Mouse (Mus musculus) neural tube, embryonic 11.5 days (tissue): ENCODE measurements at regions not wholly inside any gene's neighbourhood (a gene's known extent, or its start where the extent isn't known, plus 50 kb on each side); places are given as distances from the start of the nearest gene placed in this dataset.

Experiments used
- ATAC-seq: fragments of 200-750 bp; cut with Nextera tagmentation; 2 replicates; pipeline ENCODE4 v1.8.0; 2017; ENCODE audit warnings: moderate number of reproducible peaks, mild to moderate bottlenecking, moderate TSS enrichment, moderate library complexity; ENCODE audit not compliant: insufficient read depth, low FRiP score, low TSS enrichment
- DNase-seq: peaks from one replicate; pipeline ENCODE4 v3.0.0-alpha.2; 2015; ENCODE audit warnings: low spot score
- H3K27ac ChIP-seq: fragments of 300-500 bp; sonication (generic); 2 replicates; pipeline ENCODE4 v1.5.1; 2014; ENCODE audit warnings: low read depth, mild to moderate bottlenecking, low read length
- H3K27me3 ChIP-seq: fragments of 300-500 bp; sonication (generic); 2 replicates; pipeline ENCODE4 v1.6.1; 2014; ENCODE audit warnings: mild to moderate bottlenecking, low read length, mixed read lengths; ENCODE audit not compliant: control insufficient read depth, insufficient read depth
- H3K36me3 ChIP-seq: fragments of 300-500 bp; sonication (generic); 2 replicates; pipeline ENCODE4 v1.6.1; 2014; ENCODE audit warnings: mild to moderate bottlenecking, low read length, moderate library complexity, mixed read lengths; ENCODE audit not compliant: control insufficient read depth, insufficient read depth
- H3K4me1 ChIP-seq: fragments of 300-500 bp; sonication (generic); 2 replicates; pipeline ENCODE4 v1.6.1; 2014; ENCODE audit warnings: low read length, mixed read lengths; ENCODE audit not compliant: control insufficient read depth, insufficient read depth
- H3K4me2 ChIP-seq: fragments of 300-500 bp; sonication (generic); 2 replicates; pipeline ENCODE4 v1.6.1; 2014; ENCODE audit warnings: low read depth, mild to moderate bottlenecking, moderate library complexity
- H3K4me3 ChIP-seq: fragments of 300-500 bp; sonication (generic); 2 replicates; pipeline ENCODE4 v1.5.1; 2014; ENCODE audit warnings: low read depth, low read length
- H3K9ac ChIP-seq: fragments of 300-500 bp; sonication (generic); 2 replicates; pipeline ENCODE4 v1.6.1; 2014; ENCODE audit warnings: mild to moderate bottlenecking, low read length
- H3K9me3 ChIP-seq: fragments of 300-500 bp; sonication (generic); 2 replicates; pipeline ENCODE4 v1.6.1; 2016; ENCODE audit warnings: low read length; ENCODE audit not compliant: control insufficient read depth
- WGBS: fragments of 180-500 bp; shearing (Covaris S2); extraction: QIAGEN DNeasy Blood & Tissue Kit; methylation state at CpG from one replicate; pipeline ENCODE4 v1.1.7; 2014; 5-methylcytosine and 5-hydroxymethylcytosine counted together

- 86% methylated on average over 2 of the region's 2 CpGs for WGBS
- no peak overlapping the region for H3K4me3 ChIP-seq
- no peaks in the 10 kb centered on the region for H3K9me3 ChIP-seq
- DNase-seq (no peak), ATAC-seq (no peak)
- no peak overlapping the region for H3K4me2 ChIP-seq
- H3K27ac ChIP-seq = no peak overlapping the region
- no peaks in the 10 kb centered on the region for H3K27me3 ChIP-seq
- H3K9ac ChIP-seq = no peak overlapping the region
- no peaks in the 10 kb centered on the region for H3K4me1 ChIP-seq
- H3K36me3 ChIP-seq = no peaks in the 10 kb centered on the region
Measured at GRCm38 (mm10) chr8:56724607-56725006, 173.7 kb downstream of the Fbxo8 start.

GRCm38 (mm10) chr8:56733318-56733717 is 182.4 kb downstream of the Fbxo8 start:
- Histone ChIP-seq H3K27me3 (no peaks in the 10 kb centered on the region), H3K4me3 (no peak overlapping the region), H3K4me1 (no peaks in the 10 kb centered on the region), H3K4me2 (no peak overlapping the region), H3K27ac (no peak overlapping the region), H3K9me3 (no peaks in the 10 kb centered on the region), H3K36me3 (no peaks in the 10 kb centered on the region), H3K9ac (no peak overlapping the region)
- ATAC-seq = no peak
- 73% methylated on average over 6 of the region's 6 CpGs for WGBS
- DNase-seq = no peak

- H3K36me3 ChIP-seq = no peaks in the 10 kb centered on the region
- no peak for ATAC-seq
- no peak overlapping the region for H3K27ac ChIP-seq
- no peaks in the 10 kb centered on the region for H3K27me3 ChIP-seq
- no peaks in the 10 kb centered on the region for H3K4me1 ChIP-seq
- no peak overlapping the region for H3K4me2 ChIP-seq
- no peak for DNase-seq
- no peak overlapping the region for H3K4me3 ChIP-seq
- no peak overlapping the region for H3K9ac ChIP-seq
- WGBS = 83% methylated on average over 2 of the region's 2 CpGs
- no peaks in the 10 kb centered on the region for H3K9me3 ChIP-seq
Measured at GRCm38 (mm10) chr8:56735021-56735420, 184.1 kb downstream of the Fbxo8 start.

- H3K4me1 ChIP-seq = no peaks in the 10 kb centered on the region
- no peaks in the 10 kb centered on the region for H3K27me3 ChIP-seq
- H3K27ac ChIP-seq = no peak overlapping the region
- no peaks in the 10 kb centered on the region for H3K9me3 ChIP-seq
- H3K36me3 ChIP-seq = no peaks in the 10 kb centered on the region
- no peak overlapping the region for H3K4me2 ChIP-seq
- no peak overlapping the region for H3K4me3 ChIP-seq
- ATAC-seq (no peak), DNase-seq (no peak)
- no peak overlapping the region for H3K9ac ChIP-seq
- 84% methylated on average over 5 of the region's 5 CpGs for WGBS
Measured at GRCm38 (mm10) chr8:56767034-56767433, 216.1 kb downstream of the Fbxo8 start.

GRCm38 (mm10) chr8:56784441-56784840 is 233.6 kb downstream of the Fbxo8 start:
- H3K4me2 ChIP-seq = no peak overlapping the region
- H3K9me3 ChIP-seq = no peaks in the 10 kb centered on the region
- no peak overlapping the region for H3K4me3 ChIP-seq
- DNase-seq (no peak), ATAC-seq (no peak)
- WGBS = 69% methylated on average over 2 of the region's 2 CpGs
- no peak overlapping the region for H3K27ac ChIP-seq
- H3K9ac ChIP-seq = no peak overlapping the region
- no peaks in the 10 kb centered on the region for H3K27me3 ChIP-seq
- no peaks in the 10 kb centered on the region for H3K4me1 ChIP-seq
- no peaks in the 10 kb centered on the region for H3K36me3 ChIP-seq

- Histone ChIP-seq H3K9ac (no peak overlapping the region), H3K27ac (no peak overlapping the region), H3K4me3 (no peak overlapping the region), H3K4me2 (no peak overlapping the region), H3K9me3 (no peaks in the 10 kb centered on the region), H3K4me1 (no peaks in the 10 kb centered on the region), H3K27me3 (no peaks in the 10 kb centered on the region), H3K36me3 (no peaks in the 10 kb centered on the region)
- DNase-seq (no peak), ATAC-seq (no peak)
- WGBS = 87% methylated on average over 2 of the region's 2 CpGs
Measured at GRCm38 (mm10) chr8:56789549-56790270, 238.8 kb downstream of the Fbxo8 start.

GRCm38 (mm10) chr8:56832651-56833050 is 281.8 kb downstream of the Fbxo8 start:
- Histone ChIP-seq H3K4me2 (no peak overlapping the region), H3K27me3 (no peaks in the 10 kb centered on the region), H3K4me1 (no peaks in the 10 kb centered on the region), H3K4me3 (no peak overlapping the region), H3K9me3 (no peaks in the 10 kb centered on the region), H3K27ac (no peak overlapping the region), H3K9ac (no peak overlapping the region), H3K36me3 (no peaks in the 10 kb centered on the region)
- ATAC-seq (no peak), DNase-seq (no peak)
- WGBS = 69% methylated on average over 5 of the region's 5 CpGs

GRCm38 (mm10) chr8:56833129-56833528 is 282.2 kb downstream of the Fbxo8 start:
- DNase-seq (no peak), ATAC-seq (no peak)
- no peak overlapping the region for H3K27ac ChIP-seq
- 45% methylated on average over 4 of the region's 4 CpGs for WGBS
- no peak overlapping the region for H3K4me3 ChIP-seq
- no peaks in the 10 kb centered on the region for H3K36me3 ChIP-seq
- no peaks in the 10 kb centered on the region for H3K9me3 ChIP-seq
- no peaks in the 10 kb centered on the region for H3K4me1 ChIP-seq
- H3K27me3 ChIP-seq = no peaks in the 10 kb centered on the region
- no peak overlapping the region for H3K4me2 ChIP-seq
- H3K9ac ChIP-seq = no peak overlapping the region

GRCm38 (mm10) chr8:56883449-56883848 is 332.6 kb downstream of the Fbxo8 start:
- ATAC-seq (no peak), DNase-seq (no peak)
- Histone ChIP-seq H3K9ac (no peak overlapping the region), H3K4me2 (no peak overlapping the region), H3K27ac (no peak overlapping the region), H3K4me1 (no peaks in the 10 kb centered on the region), H3K4me3 (no peak overlapping the region), H3K9me3 (no peaks in the 10 kb centered on the region), H3K36me3 (no peaks in the 10 kb centered on the region), H3K27me3 (no peaks in the 10 kb centered on the region)
- WGBS = 54% methylated on average over 8 of the region's 8 CpGs
